Mouse (Mus musculus): ENCODE measurements at regions not wholly inside any gene's neighbourhood (a gene's known extent, or its start where the extent isn't known, plus 50 kb on each side); places are given as distances from the start of the nearest gene placed in this dataset.

DNA sequence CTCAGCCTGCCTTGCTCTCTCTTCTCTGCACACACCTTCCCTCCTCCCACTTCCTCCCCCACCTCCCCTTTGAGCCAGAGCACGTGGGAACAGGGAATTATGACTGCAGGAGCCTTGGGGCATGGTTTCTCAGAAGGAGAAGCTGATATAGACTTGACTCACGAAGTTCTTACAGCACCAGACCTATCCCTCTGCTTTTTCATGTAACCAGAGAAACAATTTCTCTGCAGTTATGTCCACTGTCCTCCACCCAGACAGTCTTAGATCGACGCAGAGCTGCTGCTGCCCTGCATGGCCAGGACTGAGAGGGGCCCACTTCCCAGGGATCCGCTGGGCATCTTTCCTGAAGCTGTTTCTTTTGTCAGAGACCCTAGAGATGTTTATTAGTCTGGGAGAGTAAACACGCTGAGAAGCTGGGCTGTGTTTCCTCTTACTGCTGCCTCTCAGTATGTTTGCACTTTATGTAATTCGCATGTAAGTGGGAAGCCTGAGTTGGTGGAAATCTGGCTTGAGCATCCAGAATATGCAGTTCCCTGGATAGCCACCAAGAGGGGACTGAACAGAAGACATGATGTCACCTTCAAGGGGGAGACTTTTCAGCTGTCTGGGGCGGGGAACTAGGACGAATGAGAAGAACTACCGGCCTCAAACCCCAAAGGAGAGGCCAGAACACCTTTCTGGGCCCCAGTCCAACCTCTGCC, 55.1 kb upstream of the Calm2 start:
- TF ChIP-seq POLR2A (IDR thresholded peaks at IDR 0.05; ENCODE audit: borderline replicate concordance, low read depth, low read length) (no peak), CTCF (IDR thresholded peaks at IDR 0.05; ENCODE audit: low read depth, low read length) (no peak)
